Mouse (Mus musculus): Measurements from ENCODE around the gene Cd44.

- TF ChIP-seq POLR2A (IDR thresholded peaks at IDR 0.05; ENCODE audit: control insufficient read depth, extremely low read depth, insufficient read depth, low read length, poor library complexity) (no peak), CTCF (IDR thresholded peaks at IDR 0.05; ENCODE audit: borderline replicate concordance, control insufficient read depth, extremely low read depth, insufficient read depth, low read length, poor library complexity) (no peak)
These were observed 16.8 kb upstream of the Cd44 start for GRCm38 (mm10) chr2:102918301-102918700.

Measured in thymus, adult 2 months (tissue).